Mouse (Mus musculus) ES-E14 (cell line): ENCODE data around the gene Slc4a3. TPM values are rescaled to one million over a fixed set of nuclear protein-coding genes. Genes with fewer than 3 reads are reported as not detected.

Experiments
- DNase-seq: peaks from one replicate; pipeline ENCODE4 v3.0.0-alpha.2; 2013; ENCODE audit warnings: low read depth, low spot score
- H3K27ac ChIP-seq: 2 replicates; pipeline ENCODE4 v1.5.1; 2012; ENCODE audit warnings: low read depth, mild to moderate bottlenecking, low read length, moderate library complexity, mixed read lengths; ENCODE audit not compliant: poor library complexity, insufficient read depth, severe bottlenecking
- H3K36me3 ChIP-seq: 2 replicates; pipeline ENCODE4 v1.6.1; 2012; ENCODE audit warnings: mild to moderate bottlenecking, low read length, moderate library complexity, mixed read lengths; ENCODE audit not compliant: control insufficient read depth, poor library complexity, insufficient read depth, severe bottlenecking
- H3K4me1 ChIP-seq, 2 experiments: fragments of 150-350 bp in 1 of 2; sonication (generic) in 1 of 2; 2 replicates each; pipeline ENCODE4 v1.6.1; 2012; ENCODE audit warnings: low read length in 2 of 2, mild to moderate bottlenecking in 1 of 2, mixed read lengths in 1 of 2; ENCODE audit not compliant: control insufficient read depth in 2 of 2, insufficient read depth in 2 of 2, poor library complexity in 1 of 2
- H3K4me3 ChIP-seq, 2 experiments: fragments of 150-350 bp in 1 of 2; sonication (generic) in 1 of 2; 2 replicates each; pipeline ENCODE4 v1.5.1; 2012; ENCODE audit warnings: low read length in 2 of 2, low read depth in 1 of 2, mild to moderate bottlenecking in 1 of 2, mixed read lengths in 1 of 2; ENCODE audit not compliant: insufficient read depth in 1 of 2, poor library complexity in 1 of 2, severe bottlenecking in 1 of 2
- H3K9ac ChIP-seq: 2 replicates; pipeline ENCODE4 v1.6.1; 2012; ENCODE audit warnings: low read depth, mild to moderate bottlenecking, low read length, mixed read lengths; ENCODE audit not compliant: poor library complexity, insufficient read depth, severe bottlenecking
- H3K9me3 ChIP-seq: fragments of 150-350 bp; sonication (generic); 2 replicates; pipeline ENCODE4 v1.6.1; 2012; ENCODE audit warnings: low read depth, mild to moderate bottlenecking, low read length; ENCODE audit not compliant: control insufficient read depth, insufficient read depth
- CHD2 ChIP-seq: IDR thresholded peaks from 2 replicates; pipeline ENCODE4 v1.6.1; 2014; ENCODE audit warnings: mild to moderate bottlenecking, low read depth, low read length, inconsistent platforms
- HCFC1 ChIP-seq: IDR thresholded peaks from 2 replicates; pipeline ENCODE4 v1.6.1; 2012; ENCODE audit warnings: low read length, inconsistent platforms, borderline replicate concordance; ENCODE audit not compliant: insufficient read depth
- MAFK ChIP-seq: IDR thresholded peaks from 2 replicates; pipeline ENCODE4 v1.6.1; 2014; ENCODE audit warnings: mild to moderate bottlenecking, low read depth, low read length, inconsistent platforms; ENCODE audit not compliant: insufficient read depth
- ZC3H11A ChIP-seq: IDR thresholded peaks from 2 replicates; pipeline ENCODE4 v1.6.1; 2012; ENCODE audit warnings: low read depth, mild to moderate bottlenecking, inconsistent platforms, low read length, borderline replicate concordance
- ZNF384 ChIP-seq: IDR thresholded peaks from 2 replicates; pipeline ENCODE4 v1.6.1; 2012; ENCODE audit warnings: low read depth, low read length, inconsistent platforms
- in situ Hi-C, 2 experiments: fragments of 600-800 bp; cut with MboI; formaldehyde crosslinking; loops; one replicate each; pipeline ENCODE4 v1.15.1; 2025; ENCODE audit warnings: low sequenced_read_pairs in 2 of 2, inconsistent platforms in 1 of 2; ENCODE audit not compliant: unreplicated experiment in 2 of 2
- total RNA-seq: library from RNA; depleted of rRNA; stranded (reverse); fragments of 300-350 nt; gene quantifications from 2 replicates; pipeline ENCODE4 v1.2.3, GENCODE M21; 2012

Gene Slc4a3
- total RNA-seq, 1 experiment = 7.9 TPM

DNA sequence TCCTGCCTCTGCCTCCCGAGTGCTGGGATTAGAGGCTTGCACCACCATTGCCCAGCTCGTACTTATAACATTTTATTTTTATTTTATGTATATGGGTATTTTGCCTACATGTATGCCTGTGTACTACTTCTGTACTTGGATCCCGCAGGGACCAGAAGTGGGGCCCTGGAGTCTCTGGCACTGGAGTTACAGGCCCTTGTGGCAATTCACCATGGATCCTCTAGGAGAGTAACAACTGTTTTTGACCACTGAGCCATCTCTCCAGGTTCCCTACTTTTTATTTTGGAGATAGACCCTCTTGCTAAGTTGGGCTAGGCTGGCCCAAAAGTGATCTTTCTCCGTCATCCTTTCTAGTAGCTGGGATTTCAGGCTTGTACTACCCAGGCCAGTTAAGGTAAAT lies 27.6 kb upstream of the Slc4a3 start:
- peak overlapping the region; percentile 32; the same call in 1 of the 2 replicates for H3K9ac ChIP-seq
- in situ Hi-C loops = no loop called here

DNA sequence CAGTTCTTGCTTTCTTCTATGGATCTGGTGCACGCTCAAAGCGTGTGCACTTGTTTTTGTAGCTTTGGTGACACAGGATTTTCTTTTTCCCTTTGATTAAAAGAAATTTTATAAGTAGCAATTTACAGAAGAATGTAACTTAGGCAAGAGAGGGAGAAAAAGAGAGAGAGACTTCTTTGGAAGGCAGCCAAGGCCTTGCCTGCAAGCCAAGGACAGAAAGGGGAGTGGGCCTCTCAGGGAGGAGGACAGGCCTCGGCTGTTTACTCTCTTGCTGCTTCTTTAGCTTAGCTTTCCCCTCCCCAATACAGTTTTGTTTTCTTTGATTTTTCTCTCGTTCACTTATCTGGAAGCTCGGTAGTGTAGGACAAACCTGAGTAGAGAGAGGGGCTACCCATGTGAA lies 26.5 kb upstream of the Slc4a3 start:
- no peak for TF ChIP-seq ZC3H11A
- TF ChIP-seq HCFC1 = no peak
- no peak for TF ChIP-seq CHD2
- no peak for TF ChIP-seq MAFK
- no peak for TF ChIP-seq ZNF384
- no peak for DNase-seq
- in situ Hi-C loops = no loop called here
- H3K27ac ChIP-seq = no peak overlapping the region
- H3K36me3 ChIP-seq = no peaks in the 10 kb centered on the region
- H3K9ac ChIP-seq = no peak overlapping the region
- H3K9me3 ChIP-seq = no peaks in the 10 kb centered on the region
- no peak overlapping the region for H3K4me3 ChIP-seq
- H3K4me1 ChIP-seq = peaks cover 0 to 8% of the 10 kb centered on the region in 2 experiments; a peak in 2 of 4 replicates

More for the DNA sequence above, 27.6 kb upstream of the Slc4a3 start:
- DNase-seq = no peak
- Histone ChIP-seq H3K4me3 (no peak overlapping the region), H3K9me3 (no peaks in the 10 kb centered on the region), H3K27ac (peak overlapping the region; percentile 72), H3K4me1 (peaks cover 0 to 8% of the 10 kb centered on the region in 2 experiments; a peak in 2 of 4 replicates), H3K36me3 (no peaks in the 10 kb centered on the region)
- no peak for TF ChIP-seq CHD2
- TF ChIP-seq HCFC1 = no peak
- no peak for TF ChIP-seq ZNF384
- no peak for TF ChIP-seq ZC3H11A
- TF ChIP-seq MAFK = no peak

DNA sequence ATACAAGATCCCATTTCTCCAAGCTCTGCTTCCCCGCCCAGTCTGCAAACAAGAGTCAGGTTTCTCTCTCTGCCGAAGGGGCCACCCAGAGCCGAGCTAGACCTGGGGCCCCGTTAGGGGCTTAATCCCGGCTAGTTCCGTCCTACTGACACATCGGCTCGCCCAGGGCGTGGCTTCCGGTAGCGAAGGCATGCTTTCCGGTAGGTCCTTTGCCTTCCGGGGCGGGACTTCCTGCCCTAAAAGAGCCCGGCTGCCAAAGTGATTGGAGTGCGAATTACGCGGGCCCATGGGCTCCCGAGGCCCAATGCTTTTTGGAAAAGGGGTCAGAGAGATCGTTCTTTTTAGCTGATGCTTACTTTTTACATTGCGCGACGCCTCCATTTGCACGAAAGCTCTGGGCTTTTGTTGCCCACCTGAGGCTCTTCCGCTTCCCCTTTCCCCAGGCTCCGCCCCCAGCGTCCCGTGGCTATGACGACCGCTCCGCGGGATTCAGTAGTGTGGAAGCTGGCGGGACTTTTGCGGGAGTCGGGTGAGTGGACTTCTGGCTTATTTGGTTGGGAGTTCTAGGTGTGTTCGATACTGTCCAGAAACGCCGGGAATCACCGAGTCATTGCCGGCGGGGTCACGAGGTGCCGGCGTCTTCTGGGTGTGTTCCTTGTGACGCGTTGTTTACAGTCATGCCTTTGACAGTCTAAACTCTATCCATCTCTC lies 24.6 kb upstream of the Slc4a3 start, which contains the start of gene Stk11ip:
Gene Stk11ip, plus strand, starts transcription at position 209 of the 711 bp plus-strand sequence.
- H3K4me1 ChIP-seq = peaks cover 0 to 8% of the 10 kb centered on the region in 2 experiments; a peak in 2 of 4 replicates
- peak within 1 kb of the TSS; percentile 94 to 96 for H3K4me3 ChIP-seq
- peak within 1 kb of the TSS; percentile 88 for H3K9ac ChIP-seq
- peak within 1 kb of the TSS; percentile 89 for H3K27ac ChIP-seq
- H3K9me3 ChIP-seq = no peaks in the 10 kb centered on the region
- TF ChIP-seq CHD2 = no peak
- TF ChIP-seq HCFC1 = no peak; the same call in 1 of the 2 replicates
- no peak for TF ChIP-seq ZNF384
- TF ChIP-seq MAFK = no peak
- no peak for TF ChIP-seq ZC3H11A
- H3K36me3 ChIP-seq = no peaks in the 10 kb centered on the region
- in situ Hi-C loops = no loop called here
- peak; percentile 91 for DNase-seq

DNA sequence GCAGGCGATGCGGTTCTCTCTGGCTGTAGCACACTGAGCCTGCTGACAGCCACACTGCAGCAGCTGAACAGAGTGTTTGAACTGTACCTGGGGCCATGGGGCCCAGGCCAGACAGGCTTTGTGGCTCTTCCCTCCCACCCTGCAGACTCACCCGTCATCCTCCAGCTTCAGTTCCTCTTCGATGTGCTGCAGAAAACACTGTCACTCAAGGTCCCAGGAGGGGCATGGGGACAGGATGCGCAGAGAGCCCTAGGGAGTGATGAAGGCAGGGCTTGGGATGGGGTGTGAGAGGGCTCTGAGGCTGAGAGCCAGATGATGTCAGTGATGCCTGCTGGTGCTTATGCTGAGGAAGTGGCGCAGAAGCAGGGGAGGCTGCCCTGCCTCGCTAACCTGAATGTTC lies 21.4 kb upstream of the Slc4a3 start:
- Histone ChIP-seq H3K4me1 (no peaks in the 10 kb centered on the region; a peak in 1 of 4 replicates), H3K4me3 (no peak overlapping the region), H3K36me3 (peaks cover 18% of the 10 kb centered on the region), H3K9me3 (no peaks in the 10 kb centered on the region), H3K27ac (no peak overlapping the region), H3K9ac (no peak overlapping the region)
- TF ChIP-seq ZNF384 (no peak), MAFK (no peak), ZC3H11A (no peak), CHD2 (no peak), HCFC1 (no peak)
- DNase-seq = no peak
- in situ Hi-C loops = no loop called here
